Mouse (Mus musculus): ENCODE data around the gene Elac2.

The Elac2 gene

DNA sequence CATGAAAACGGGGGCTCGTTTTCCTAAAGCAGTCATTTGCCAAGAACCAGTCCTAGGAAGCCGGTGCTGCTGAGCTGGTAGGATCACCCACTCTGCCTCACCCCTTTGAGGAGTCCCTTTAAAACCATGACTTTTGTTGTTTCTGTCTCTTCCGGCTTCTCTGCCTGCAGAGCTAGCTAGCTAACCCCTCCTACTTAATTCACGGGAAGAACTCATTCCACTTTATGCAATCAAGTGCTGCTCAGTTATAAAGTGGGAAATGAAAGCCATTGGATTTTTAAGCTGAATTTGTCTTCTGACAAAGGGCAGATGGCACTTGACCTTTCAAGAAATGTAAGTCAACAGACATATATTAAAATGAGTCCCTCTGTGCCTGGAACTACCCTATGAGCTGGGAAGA is 49.2 kb downstream of the Elac2 start:
- peak; percentile 15 for DNase-seq

DNA sequence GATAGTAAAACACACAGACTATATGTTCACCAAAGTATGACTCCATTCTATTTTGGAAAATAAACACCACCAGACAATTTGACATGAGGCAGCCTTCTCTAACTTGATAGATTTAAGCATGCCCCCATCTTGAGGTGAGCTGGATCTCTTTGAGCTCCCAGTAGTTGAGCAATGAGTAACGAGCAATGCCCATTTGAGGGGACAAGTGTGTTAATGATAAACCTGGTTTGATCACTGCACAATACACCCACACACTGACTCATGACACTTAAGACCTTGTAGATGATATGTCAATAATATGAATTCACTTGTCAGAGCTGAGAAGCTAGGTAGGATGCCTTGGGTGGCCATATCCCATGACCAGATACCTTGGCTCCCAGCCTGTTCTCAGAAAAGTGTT is 51.4 kb downstream of the Elac2 start:
- peak; percentile 33 for DNase-seq

DNA sequence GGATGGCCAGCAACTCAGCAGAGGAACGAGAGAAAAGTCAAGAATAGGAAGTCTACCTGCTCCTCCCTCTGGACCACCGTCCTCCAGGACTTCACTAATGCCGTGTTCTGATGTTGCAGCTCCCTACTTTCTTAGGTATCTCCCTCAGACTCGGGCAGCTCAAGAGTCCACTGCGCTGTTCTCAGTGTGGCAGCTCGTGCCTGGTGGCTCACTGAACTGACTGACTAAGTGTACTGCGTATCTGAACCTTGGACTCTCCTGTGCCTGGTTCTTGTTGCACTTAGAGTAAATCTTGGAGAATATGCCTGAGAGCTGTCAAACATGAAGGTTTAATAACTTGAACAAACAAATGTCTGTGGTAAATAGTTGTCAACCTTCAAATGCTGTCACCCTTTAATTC is 53.4 kb downstream of the Elac2 start:
- DNase-seq: no peak

DNA sequence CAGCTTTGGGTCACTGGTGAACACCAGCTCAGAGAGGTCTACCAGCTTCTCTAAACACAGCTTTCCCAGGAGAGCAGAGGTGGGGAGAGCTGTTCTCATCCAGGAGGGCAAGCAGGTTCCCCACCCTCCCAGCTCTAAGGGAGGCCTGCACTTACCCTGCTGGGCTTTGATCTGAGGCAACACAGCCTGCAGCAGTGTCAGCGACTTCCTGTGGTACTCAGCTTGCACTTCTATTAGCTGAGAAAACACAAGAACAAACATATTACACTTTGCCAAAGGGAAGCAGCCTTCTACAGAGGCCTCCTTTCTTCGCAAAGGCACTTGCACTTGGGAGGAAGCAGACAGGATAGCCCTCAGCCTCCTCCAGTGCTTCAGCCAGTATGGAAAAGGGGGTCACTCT is 60.2 kb downstream of the Elac2 start:
- peak; percentile 25 for DNase-seq

DNA sequence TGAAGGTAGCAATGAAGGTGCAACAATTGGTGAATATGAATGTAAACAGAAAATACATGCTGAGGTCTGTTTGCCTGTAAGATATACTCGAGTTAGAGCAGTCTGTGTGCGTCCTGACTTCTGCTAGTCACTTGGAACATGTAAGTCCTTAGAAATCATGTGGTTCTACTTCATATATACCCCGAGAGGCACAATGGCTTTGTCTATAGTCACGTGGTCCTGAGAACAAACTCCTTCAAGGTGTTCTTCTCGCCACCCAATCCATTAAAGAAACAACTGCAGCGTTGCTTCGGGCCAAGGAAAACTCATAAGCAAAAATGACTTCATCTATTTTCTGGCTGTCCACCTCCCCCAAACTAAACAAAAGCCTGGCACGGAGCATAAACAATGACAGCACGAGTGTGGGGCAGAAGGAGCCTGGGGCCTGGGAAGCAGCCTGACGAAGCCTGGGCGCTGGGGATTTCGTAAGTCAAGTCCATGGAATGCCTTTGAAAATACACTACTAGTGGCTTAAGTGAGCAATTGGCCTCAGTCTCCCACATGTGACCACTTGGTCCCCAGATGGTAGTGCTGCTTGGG is 60.8 kb downstream of the Elac2 start:
- peak; percentile 75 for DNase-seq

DNA sequence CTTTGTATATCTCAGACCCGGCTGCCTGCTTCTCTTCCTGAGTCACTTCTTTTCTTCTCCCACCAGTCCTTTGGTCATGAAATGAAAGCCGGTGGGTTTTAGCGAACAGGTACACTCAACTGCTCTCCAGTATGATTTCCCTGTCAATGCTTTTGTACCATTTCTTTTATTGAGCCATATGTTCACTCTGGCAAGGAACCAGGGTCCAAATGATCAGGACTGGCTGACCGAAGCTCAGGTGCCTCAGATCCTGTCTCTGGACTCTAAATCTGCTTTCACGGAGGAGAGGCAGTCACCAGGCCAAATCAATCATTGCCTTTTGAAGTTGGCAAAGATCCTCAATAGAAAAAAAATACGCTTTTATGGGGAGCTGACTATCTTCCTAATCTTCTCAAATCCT is 61.7 kb downstream of the Elac2 start:
- no peak for DNase-seq

DNA sequence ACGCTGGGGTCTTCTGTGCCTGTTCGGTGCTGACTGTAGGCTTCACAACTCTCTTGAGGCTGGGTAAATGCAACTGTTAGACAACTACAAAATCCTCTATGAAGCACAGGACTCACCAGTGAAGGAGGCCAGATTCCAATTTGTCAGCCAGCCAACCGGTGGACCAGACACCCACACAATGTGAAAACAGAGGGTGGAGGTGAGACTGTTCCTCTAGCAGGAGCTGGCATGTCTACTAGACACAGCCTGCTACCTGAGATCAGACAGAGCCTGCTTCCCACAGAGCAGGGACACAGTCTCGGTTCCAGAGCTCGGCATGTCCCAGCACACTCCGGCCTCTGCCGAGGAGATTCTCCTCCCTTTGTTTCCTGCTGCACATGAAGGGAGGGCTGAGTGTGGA is 70.3 kb downstream of the Elac2 start:
- DNase-seq: no peak

DNA sequence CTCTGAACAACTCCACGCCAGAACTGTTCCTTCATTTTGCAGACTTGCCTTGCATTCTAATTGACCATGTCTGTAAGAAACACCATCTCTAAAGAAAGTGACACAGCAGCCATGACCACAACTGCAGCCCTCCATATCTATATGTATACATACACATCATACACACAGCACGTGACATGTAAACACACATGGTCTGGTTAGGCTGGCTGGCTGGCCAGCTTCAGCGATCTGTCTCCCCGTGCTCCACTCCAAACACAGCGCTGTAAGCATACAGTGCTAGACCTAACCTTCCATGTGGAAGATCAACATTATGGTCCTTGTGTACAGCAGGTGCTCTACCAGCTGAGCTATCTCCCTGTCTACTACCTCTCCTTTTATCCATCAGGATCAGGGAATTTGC is 72.0 kb downstream of the Elac2 start:
- no peak for DNase-seq

Measured in lung, postnatal 36 days (tissue).